Mouse (Mus musculus) E14TG2a.4 (cell line): ENCODE measurements around the gene Pde4c.
A peak's percentile ranks its signal among the peaks of the same experiment; 100 is the strongest.

Source experiments
- H3K27me3 ChIP-seq: 2 replicates; pipeline ENCODE4 v1.6.1; 2014; ENCODE audit warnings: low read length, control low read depth; ENCODE audit not compliant: insufficient read depth
- H3K36me3 ChIP-seq: 2 replicates; pipeline ENCODE4 v1.6.1; 2014; ENCODE audit warnings: low read length, control low read depth; ENCODE audit not compliant: insufficient read depth
- H3K4me1 ChIP-seq: replicated peaks from 2 replicates; pipeline ENCODE4 v1.6.1; 2014; ENCODE audit warnings: low read depth, low read length, control low read depth
- H3K4me3 ChIP-seq: replicated peaks from 2 replicates; pipeline ENCODE4 v1.5.1; 2014; ENCODE audit warnings: mild to moderate bottlenecking, low read length
- H3K9me3 ChIP-seq: 2 replicates; pipeline ENCODE4 v1.6.1; 2014; ENCODE audit warnings: low read length, control low read depth
- CTCF ChIP-seq: conservative IDR thresholded peaks from 2 replicates; pipeline ENCODE4 v1.5.1; 2014; ENCODE audit warnings: low read length
- NANOG ChIP-seq: IDR thresholded peaks from 2 replicates; pipeline ENCODE4 v1.6.1; 2014; ENCODE audit warnings: borderline replicate concordance, low read length, mixed read lengths
- POU5F1 ChIP-seq: IDR thresholded peaks from 2 replicates; pipeline ENCODE4 v1.6.1; 2014; ENCODE audit warnings: low read length, borderline replicate concordance

Gene Pde4c

GRCm38 (mm10) chr8:70723486-70724210, at the start of gene Pde4c:
TSS of gene Pde4c (plus strand) at chr8:70723720.
- Histone ChIP-seq H3K27me3 (peaks cover 12% of the 10 kb centered on the region; the same call in 1 of the 2 replicates), H3K9me3 (no peaks in the 10 kb centered on the region), H3K4me1 (peaks cover 35% of the 10 kb centered on the region), H3K36me3 (no peaks in the 10 kb centered on the region), H3K4me3 (peak within 1 kb of the TSS; percentile 57)
- no peak for TF ChIP-seq CTCF
- no peak for TF ChIP-seq POU5F1
- TF ChIP-seq NANOG, result no peak

- H3K36me3 ChIP-seq, result peaks cover 41% of the 10 kb centered on the region
- H3K4me3 ChIP-seq, result peak overlapping the region; percentile 87
- H3K27me3 ChIP-seq, result no peaks in the 10 kb centered on the region
- TF ChIP-seq NANOG (no peak), POU5F1 (no peak), CTCF (no peak)
- H3K9me3 ChIP-seq, result no peaks in the 10 kb centered on the region
- peaks cover 80% of the 10 kb centered on the region for H3K4me1 ChIP-seq
Measured at GRCm38 (mm10) chr8:70674109-70674508, 49.4 kb upstream of the Pde4c start.

GRCm38 (mm10) chr8:70674716-70675115, 48.8 kb upstream of the Pde4c start:
- peak overlapping the region; percentile 87 for H3K4me3 ChIP-seq
- peaks cover 47% of the 10 kb centered on the region for H3K36me3 ChIP-seq
- no peaks in the 10 kb centered on the region for H3K27me3 ChIP-seq
- TF ChIP-seq CTCF, result no peak
- TF ChIP-seq NANOG, result no peak
- TF ChIP-seq POU5F1, result no peak
- no peaks in the 10 kb centered on the region for H3K9me3 ChIP-seq
- H3K4me1 ChIP-seq, result peaks cover 86% of the 10 kb centered on the region

GRCm38 (mm10) chr8:70675336-70675735, 48.2 kb upstream of the Pde4c start:
- TF ChIP-seq NANOG (no peak), POU5F1 (no peak), CTCF (no peak)
- H3K27me3 ChIP-seq, result no peaks in the 10 kb centered on the region
- H3K9me3 ChIP-seq, result no peaks in the 10 kb centered on the region

GRCm38 (mm10) chr8:70677451-70678080, 46.0 kb upstream of the Pde4c start:
- TF ChIP-seq CTCF, result no peak
- TF ChIP-seq POU5F1, result no peak
- TF ChIP-seq NANOG, result no peak

More at GRCm38 (mm10) chr8:70675336-70675735, 48.2 kb upstream of the Pde4c start:
- Histone ChIP-seq H3K4me1 (peaks cover 90% of the 10 kb centered on the region), H3K4me3 (peak overlapping the region; percentile 87), H3K36me3 (peaks cover 53% of the 10 kb centered on the region)

GRCm38 (mm10) chr8:70678679-70679078, 44.8 kb upstream of the Pde4c start:
- Histone ChIP-seq H3K4me3 (no peak overlapping the region), H3K9me3 (no peaks in the 10 kb centered on the region), H3K27me3 (no peaks in the 10 kb centered on the region), H3K36me3 (peaks cover 56% of the 10 kb centered on the region), H3K4me1 (peaks cover 93% of the 10 kb centered on the region)
- TF ChIP-seq CTCF, result no peak

More at GRCm38 (mm10) chr8:70677451-70678080, 46.0 kb upstream of the Pde4c start:
- no peaks in the 10 kb centered on the region for H3K9me3 ChIP-seq
- no peaks in the 10 kb centered on the region for H3K27me3 ChIP-seq
- peaks cover 56% of the 10 kb centered on the region for H3K36me3 ChIP-seq
- peak overlapping the region; percentile 37; the same call in 1 of the 2 replicates for H3K4me3 ChIP-seq
- H3K4me1 ChIP-seq, result peaks cover 87% of the 10 kb centered on the region

- Histone ChIP-seq H3K36me3 (peaks cover 56% of the 10 kb centered on the region), H3K4me1 (peaks cover 90% of the 10 kb centered on the region), H3K4me3 (peak overlapping the region; percentile 32; the same call in 1 of the 2 replicates), H3K27me3 (no peaks in the 10 kb centered on the region), H3K9me3 (no peaks in the 10 kb centered on the region)
- TF ChIP-seq POU5F1 (no peak), NANOG (no peak), CTCF (no peak)
Measured at GRCm38 (mm10) chr8:70679404-70679803, 44.1 kb upstream of the Pde4c start.

GRCm38 (mm10) chr8:70680039-70680438, 43.5 kb upstream of the Pde4c start:
- H3K9me3 ChIP-seq, result no peaks in the 10 kb centered on the region
- TF ChIP-seq POU5F1, result no peak
- no peak for TF ChIP-seq NANOG
- TF ChIP-seq CTCF, result no peak
- peaks cover 51% of the 10 kb centered on the region for H3K36me3 ChIP-seq
- H3K4me1 ChIP-seq, result peaks cover 90% of the 10 kb centered on the region
- H3K4me3 ChIP-seq, result no peak overlapping the region
- no peaks in the 10 kb centered on the region for H3K27me3 ChIP-seq
